Mouse (Mus musculus) bone marrow macrophage, adult 2 months (primary cell): ENCODE measurements around the gene Slc39a11.

Experiments used
- CTCF ChIP-seq: IDR thresholded peaks from 2 replicates; pipeline ENCODE4 v1.5.1; 2012; ENCODE audit warnings: low read depth, mild to moderate bottlenecking, low read length, moderate library complexity
- POLR2A ChIP-seq: IDR thresholded peaks from 2 replicates; pipeline ENCODE4 v1.6.1; 2012; ENCODE audit warnings: mild to moderate bottlenecking, low read depth, low read length, borderline replicate concordance

GRCm38 (mm10) chr11:113299492-113299891, 350.4 kb downstream of the Slc39a11 start:
- TF ChIP-seq CTCF (no peak), POLR2A (no peak)
